Mouse (Mus musculus): ENCODE results near the gene 3110009E18Rik.

- no peak for TF ChIP-seq CTCF (IDR thresholded peaks at IDR 0.05; ENCODE audit: borderline replicate concordance, insufficient read depth, low read depth, low read length)
- TF ChIP-seq POLR2A (IDR thresholded peaks at IDR 0.05; ENCODE audit: borderline replicate concordance, insufficient read depth, low read length), result no peak
Measured at GRCm38 (mm10) chr1:120126318-120126717, 5.3 kb downstream of the 3110009E18Rik start.
